Mouse (Mus musculus) cerebellum, adult 11-12 months (tissue): ENCODE measurements around the gene Gabbr2.

Experiments used
- DNase-seq: peaks from one replicate; pipeline ENCODE4 v3.0.0; 2022

Gene Gabbr2

GRCm38 (mm10) chr4:46806876-46807275 lies 184.8 kb downstream of the Gabbr2 start:
- DNase-seq = no peak

- peak; percentile 62 for DNase-seq
Observed at GRCm38 (mm10) chr4:46805910-46806309, 185.8 kb downstream of the Gabbr2 start.

- peak; percentile 46 for DNase-seq
Observed at GRCm38 (mm10) chr4:46802386-46802785, 189.3 kb downstream of the Gabbr2 start.

- DNase-seq = no peak
Observed at GRCm38 (mm10) chr4:46799904-46800303, 191.8 kb downstream of the Gabbr2 start.

GRCm38 (mm10) chr4:46795707-46796106 lies 196.0 kb downstream of the Gabbr2 start:
- no peak for DNase-seq

- DNase-seq = no peak
Observed at GRCm38 (mm10) chr4:46794583-46794982, 197.1 kb downstream of the Gabbr2 start.

GRCm38 (mm10) chr4:46792280-46793026 lies 199.2 kb downstream of the Gabbr2 start:
- peak; percentile 62 for DNase-seq

GRCm38 (mm10) chr4:46791268-46791951 lies 200.3 kb downstream of the Gabbr2 start:
- DNase-seq = no peak

- no peak for DNase-seq
Observed at GRCm38 (mm10) chr4:46790609-46791267, 200.9 kb downstream of the Gabbr2 start.

GRCm38 (mm10) chr4:46784430-46785049 lies 207.1 kb downstream of the Gabbr2 start:
- DNase-seq = no peak

GRCm38 (mm10) chr4:46781109-46781508 lies 210.6 kb downstream of the Gabbr2 start:
- no peak for DNase-seq

- no peak for DNase-seq
Observed at GRCm38 (mm10) chr4:46775959-46776358, 215.7 kb downstream of the Gabbr2 start.

GRCm38 (mm10) chr4:46774652-46775051 lies 217.0 kb downstream of the Gabbr2 start:
- DNase-seq = no peak

- DNase-seq = no peak
Observed at GRCm38 (mm10) chr4:46773243-46773642, 218.4 kb downstream of the Gabbr2 start.

GRCm38 (mm10) chr4:46772591-46772990 lies 219.1 kb downstream of the Gabbr2 start:
- DNase-seq = no peak

- no peak for DNase-seq
Observed at GRCm38 (mm10) chr4:46771116-46771515, 220.6 kb downstream of the Gabbr2 start.

- no peak for DNase-seq
Observed at GRCm38 (mm10) chr4:46770635-46771034, 221.0 kb downstream of the Gabbr2 start.

- DNase-seq = no peak
Observed at GRCm38 (mm10) chr4:46770090-46770489, 221.6 kb downstream of the Gabbr2 start.

- DNase-seq = no peak
Observed at GRCm38 (mm10) chr4:46766326-46766725, 225.3 kb downstream of the Gabbr2 start.

- peak; percentile 73 for DNase-seq
Observed at GRCm38 (mm10) chr4:46759838-46760237, 231.8 kb downstream of the Gabbr2 start.

GRCm38 (mm10) chr4:46758340-46759041 lies 233.2 kb downstream of the Gabbr2 start:
- DNase-seq = no peak

GRCm38 (mm10) chr4:46754407-46755194 lies 237.1 kb downstream of the Gabbr2 start:
- DNase-seq = no peak
